Mouse (Mus musculus): ENCODE data around the gene Hnrnpul1. TPM values are rescaled to one million over a fixed set of nuclear protein-coding genes. Genes with fewer than 3 reads are reported as not detected.

The Hnrnpul1 gene
- polyA plus RNA-seq, 1 experiment, result 84.0 TPM

- Histone ChIP-seq H3K79me3 (ENCODE audit: low read depth) (peaks cover 34% of the 10 kb centered on the region), H3K27me3 (ENCODE audit: control insufficient read depth, insufficient read depth, insufficient read length) (no peaks in the 10 kb centered on the region), H3K4me3 (ENCODE audit: insufficient read depth, poor library complexity, severe bottlenecking) (no peak overlapping the region), H3K36me3 (ENCODE audit: control insufficient read depth, insufficient read depth) (peaks cover 49% of the 10 kb centered on the region), H3ac (ENCODE audit: control insufficient read depth, insufficient read length, low read depth) (peak overlapping the region; percentile 32), H3K79me2 (ENCODE audit: control insufficient read depth, insufficient read depth) (peaks cover 68% of the 10 kb centered on the region)
- peak; percentile 41 for TF ChIP-seq FOSL1 (IDR thresholded peaks at IDR 0.05; ENCODE audit: insufficient read depth, low read length, poor library complexity, severe bottlenecking)
- peak; percentile 70 for TF ChIP-seq MYOD1 (IDR thresholded peaks at IDR 0.05; ENCODE audit: control insufficient read depth, insufficient read length, low read depth)
- no peak for TF ChIP-seq MAX (IDR thresholded peaks at IDR 0.05)
Measured at GRCm38 (mm10) chr7:25783746-25784145, 29.2 kb upstream of the Hnrnpul1 start.

GRCm38 (mm10) chr7:25782744-25783143 lies 28.2 kb upstream of the Hnrnpul1 start:
- peaks cover 68% of the 10 kb centered on the region for H3K79me2 ChIP-seq (ENCODE audit: control insufficient read depth, insufficient read depth)
- no peak overlapping the region for H3K4me3 ChIP-seq (ENCODE audit: insufficient read depth, poor library complexity, severe bottlenecking)
- no peak overlapping the region for H3ac ChIP-seq (ENCODE audit: control insufficient read depth, insufficient read length, low read depth)
- H3K36me3 ChIP-seq (ENCODE audit: control insufficient read depth, insufficient read depth), result peaks cover 59% of the 10 kb centered on the region
- H3K27me3 ChIP-seq (ENCODE audit: control insufficient read depth, insufficient read depth, insufficient read length), result no peaks in the 10 kb centered on the region
- no peak for TF ChIP-seq CEBPB (IDR thresholded peaks at IDR 0.05; ENCODE audit: low read depth)
- TF ChIP-seq MYOG (IDR thresholded peaks at IDR 0.05; ENCODE audit: control insufficient read depth, extremely low read depth, insufficient read length), result no peak
- TF ChIP-seq CTCF (IDR thresholded peaks at IDR 0.05; ENCODE audit: control insufficient read depth, insufficient read depth, insufficient read length), result no peak
- TF ChIP-seq MYOD1 (IDR thresholded peaks at IDR 0.05; ENCODE audit: control insufficient read depth, insufficient read length, low read depth), result peak; percentile 80
- H3K79me3 ChIP-seq (ENCODE audit: low read depth), result peaks cover 36% of the 10 kb centered on the region

GRCm38 (mm10) chr7:25781937-25782610 lies 27.5 kb upstream of the Hnrnpul1 start:
- Histone ChIP-seq H3K27me3 (ENCODE audit: control insufficient read depth, insufficient read depth, insufficient read length) (no peaks in the 10 kb centered on the region), H3ac (ENCODE audit: control insufficient read depth, insufficient read length, low read depth) (peak overlapping the region; percentile 64), H3K79me2 (ENCODE audit: control insufficient read depth, insufficient read depth) (peaks cover 65% of the 10 kb centered on the region), H3K36me3 (ENCODE audit: control insufficient read depth, insufficient read depth) (peaks cover 58% of the 10 kb centered on the region), H3K4me3 (ENCODE audit: insufficient read depth, poor library complexity, severe bottlenecking) (no peak overlapping the region), H3K79me3 (ENCODE audit: low read depth) (peaks cover 31% of the 10 kb centered on the region)
- TF ChIP-seq CTCF (IDR thresholded peaks at IDR 0.05; ENCODE audit: control insufficient read depth, insufficient read depth, insufficient read length) (no peak), MYOD1 (IDR thresholded peaks at IDR 0.05; ENCODE audit: control insufficient read depth, insufficient read length, low read depth) (no peak)

GRCm38 (mm10) chr7:25781321-25781936 lies 26.9 kb upstream of the Hnrnpul1 start:
- H3K79me3 ChIP-seq (ENCODE audit: low read depth), result peaks cover 27% of the 10 kb centered on the region
- peak overlapping the region; percentile 63 for H3ac ChIP-seq (ENCODE audit: control insufficient read depth, insufficient read length, low read depth)
- no peak overlapping the region for H3K4me3 ChIP-seq (ENCODE audit: insufficient read depth, poor library complexity, severe bottlenecking)
- peaks cover 64% of the 10 kb centered on the region for H3K79me2 ChIP-seq (ENCODE audit: control insufficient read depth, insufficient read depth)
- H3K27me3 ChIP-seq (ENCODE audit: control insufficient read depth, insufficient read depth, insufficient read length), result no peaks in the 10 kb centered on the region
- peaks cover 57% of the 10 kb centered on the region for H3K36me3 ChIP-seq (ENCODE audit: control insufficient read depth, insufficient read depth)
- no peak for TF ChIP-seq MYOG (IDR thresholded peaks at IDR 0.05; ENCODE audit: control insufficient read depth, extremely low read depth, insufficient read length)
- peak; percentile 70 for TF ChIP-seq MYOD1 (IDR thresholded peaks at IDR 0.05; ENCODE audit: control insufficient read depth, insufficient read length, low read depth)
- peak; percentile 19 for TF ChIP-seq FOSL1 (IDR thresholded peaks at IDR 0.05; ENCODE audit: insufficient read depth, low read length, poor library complexity, severe bottlenecking)
- no peak for TF ChIP-seq CTCF (IDR thresholded peaks at IDR 0.05; ENCODE audit: control insufficient read depth, insufficient read depth, insufficient read length)
- TF ChIP-seq MAX (IDR thresholded peaks at IDR 0.05), result no peak
- TF ChIP-seq CEBPB (IDR thresholded peaks at IDR 0.05; ENCODE audit: low read depth), result no peak
- TF ChIP-seq USF1 (IDR thresholded peaks at IDR 0.05; ENCODE audit: low read depth), result peak; percentile 43

GRCm38 (mm10) chr7:25780753-25781152 lies 26.2 kb upstream of the Hnrnpul1 start:
- Histone ChIP-seq H3K36me3 (ENCODE audit: control insufficient read depth, insufficient read depth) (peaks cover 63% of the 10 kb centered on the region), H3ac (ENCODE audit: control insufficient read depth, insufficient read length, low read depth) (peak overlapping the region; percentile 63)

GRCm38 (mm10) chr7:25780021-25780420 lies 25.5 kb upstream of the Hnrnpul1 start:
- peaks cover 65% of the 10 kb centered on the region for H3K36me3 ChIP-seq (ENCODE audit: control insufficient read depth, insufficient read depth)
- TF ChIP-seq CTCF (IDR thresholded peaks at IDR 0.05; ENCODE audit: control insufficient read depth, insufficient read depth, insufficient read length), result no peak
- no peak for TF ChIP-seq USF1 (IDR thresholded peaks at IDR 0.05; ENCODE audit: low read depth)
- no peak for TF ChIP-seq FOSL1 (IDR thresholded peaks at IDR 0.05; ENCODE audit: insufficient read depth, low read length, poor library complexity, severe bottlenecking)
- no peak for TF ChIP-seq MYOG (IDR thresholded peaks at IDR 0.05; ENCODE audit: control insufficient read depth, extremely low read depth, insufficient read length)
- no peak for TF ChIP-seq MYOD1 (IDR thresholded peaks at IDR 0.05; ENCODE audit: control insufficient read depth, insufficient read length, low read depth)
- no peak for TF ChIP-seq CEBPB (IDR thresholded peaks at IDR 0.05; ENCODE audit: low read depth)
- H3K27me3 ChIP-seq (ENCODE audit: control insufficient read depth, insufficient read depth, insufficient read length), result no peaks in the 10 kb centered on the region

More at GRCm38 (mm10) chr7:25780753-25781152, 26.2 kb upstream of the Hnrnpul1 start:
- Histone ChIP-seq H3K79me2 (ENCODE audit: control insufficient read depth, insufficient read depth) (peaks cover 63% of the 10 kb centered on the region), H3K27me3 (ENCODE audit: control insufficient read depth, insufficient read depth, insufficient read length) (no peaks in the 10 kb centered on the region), H3K79me3 (ENCODE audit: low read depth) (peaks cover 23% of the 10 kb centered on the region), H3K4me3 (ENCODE audit: insufficient read depth, poor library complexity, severe bottlenecking) (no peak overlapping the region)
- no peak for TF ChIP-seq MYOG (IDR thresholded peaks at IDR 0.05; ENCODE audit: control insufficient read depth, extremely low read depth, insufficient read length)

More at GRCm38 (mm10) chr7:25780021-25780420, 25.5 kb upstream of the Hnrnpul1 start:
- Histone ChIP-seq H3K79me3 (ENCODE audit: low read depth) (peaks cover 21% of the 10 kb centered on the region), H3ac (ENCODE audit: control insufficient read depth, insufficient read length, low read depth) (no peak overlapping the region), H3K4me3 (ENCODE audit: insufficient read depth, poor library complexity, severe bottlenecking) (no peak overlapping the region), H3K79me2 (ENCODE audit: control insufficient read depth, insufficient read depth) (peaks cover 61% of the 10 kb centered on the region)

Data from C2C12 (cell line).